Mouse (Mus musculus): ENCODE measurements around the gene Mroh2a.

- TF ChIP-seq CTCF (IDR thresholded peaks at IDR 0.05; ENCODE audit: low read depth) = no peak
- no peak for TF ChIP-seq EP300 (IDR thresholded peaks at IDR 0.05; ENCODE audit: low read depth)
These were observed 49.1 kb downstream of the Mroh2a start for GRCm38 (mm10) chr1:88275698-88276523.
